Mouse (Mus musculus) hindbrain, embryonic 10.5 days (tissue): Measurements from ENCODE around the gene Kcnip2. TPM values are rescaled to one million over a fixed set of nuclear protein-coding genes. Genes with fewer than 3 reads are reported as not detected.

ENCODE experiments used
- DNase-seq: peaks from one replicate; pipeline ENCODE4 v3.0.0-alpha.2; 2017; ENCODE audit warnings: low spot score
- H3K27ac ChIP-seq: fragments of 300-500 bp; sonication (generic); 2 replicates; pipeline ENCODE4 v1.5.1; 2016; ENCODE audit warnings: mild to moderate bottlenecking, moderate library complexity
- H3K27me3 ChIP-seq: fragments of 300-500 bp; sonication (generic); 2 replicates; pipeline ENCODE4 v1.6.1; 2016; ENCODE audit warnings: mild to moderate bottlenecking; ENCODE audit not compliant: poor library complexity, insufficient read depth, severe bottlenecking
- H3K36me3 ChIP-seq: fragments of 300-500 bp; sonication (generic); 2 replicates; pipeline ENCODE4 v1.6.1; 2016; ENCODE audit warnings: mild to moderate bottlenecking, moderate library complexity
- H3K4me1 ChIP-seq: fragments of 300-500 bp; sonication (generic); replicated peaks from 2 replicates; pipeline ENCODE4 v1.6.1; 2016; ENCODE audit warnings: mild to moderate bottlenecking
- H3K4me3 ChIP-seq: fragments of 300-500 bp; sonication (generic); 2 replicates; pipeline ENCODE4 v1.5.1; 2016; ENCODE audit warnings: mild to moderate bottlenecking, moderate library complexity
- H3K9me3 ChIP-seq: fragments of 300-500 bp; sonication (generic); 2 replicates; pipeline ENCODE4 v1.6.1; 2016; ENCODE audit warnings: mild to moderate bottlenecking, moderate library complexity
- WGBS: fragments of 180-500 bp; shearing (Covaris S2); methylation state at CpG from one replicate; pipeline ENCODE4 v1.1.7; 2016; 5-methylcytosine and 5-hydroxymethylcytosine counted together
- polyA plus RNA-seq: library from polyadenylated mRNA; unstranded; fragments of >200 nt; fragmentation: Nextera tagmentation; extraction: Ambion mirVana; gene quantifications from 2 replicates; pipeline ENCODE4 v1.2.1, GENCODE M21; 2016

The Kcnip2 gene
- polyA plus RNA-seq: 0.71 and 0.77 TPM in 2 replicates

- H3K27ac ChIP-seq: peak within 1 kb of the TSS; percentile 73
- peak; percentile 53 for DNase-seq
- peaks cover 54% of the 10 kb centered on the region for H3K4me1 ChIP-seq
Observed at GRCm38 (mm10) chr19:45815831-45816405, at the start of gene Kcnip2. Kcnip2 (minus strand) TSS chr19:45816061.

GRCm38 (mm10) chr19:45855284-45855920 lies 39.5 kb upstream of the Kcnip2 start:
- H3K4me3 ChIP-seq: no peak overlapping the region
- no peaks in the 10 kb centered on the region for H3K27me3 ChIP-seq
- H3K36me3 ChIP-seq: no peaks in the 10 kb centered on the region
- no peaks in the 10 kb centered on the region for H3K4me1 ChIP-seq
- no peaks in the 10 kb centered on the region for H3K9me3 ChIP-seq
- DNase-seq: no peak
- no peak overlapping the region for H3K27ac ChIP-seq
- 83% methylated on average over 8 of the region's 8 CpGs for WGBS

More at GRCm38 (mm10) chr19:45815831-45816405, at the start of gene Kcnip2:
- WGBS: under 1% methylated on average over 29 of the region's 29 CpGs
- H3K4me3 ChIP-seq: peak within 1 kb of the TSS; percentile 61
- peaks cover 51% of the 10 kb centered on the region for H3K27me3 ChIP-seq
- H3K36me3 ChIP-seq: 0 out of 2 replicates have a peak, but pooled peaks cover 8% of the 10 kb centered on the region
- no peaks in the 10 kb centered on the region for H3K9me3 ChIP-seq

- Histone ChIP-seq H3K27me3 (no peaks in the 10 kb centered on the region), H3K9me3 (no peaks in the 10 kb centered on the region), H3K4me3 (no peak overlapping the region), H3K36me3 (no peaks in the 10 kb centered on the region), H3K4me1 (no peaks in the 10 kb centered on the region), H3K27ac (no peak overlapping the region)
- DNase-seq: no peak
- WGBS: 89% methylated on average over 7 of the region's 7 CpGs
Observed at GRCm38 (mm10) chr19:45854521-45854920, 38.7 kb upstream of the Kcnip2 start.

- peaks cover 19% of the 10 kb centered on the region for H3K4me1 ChIP-seq
- no peaks in the 10 kb centered on the region for H3K9me3 ChIP-seq
- H3K27ac ChIP-seq: no peak overlapping the region
- no peaks in the 10 kb centered on the region for H3K27me3 ChIP-seq
- H3K4me3 ChIP-seq: no peak overlapping the region
- no peaks in the 10 kb centered on the region for H3K36me3 ChIP-seq
- WGBS: 90% methylated on average over 4 of the region's 4 CpGs
- DNase-seq: no peak
Observed at GRCm38 (mm10) chr19:45847733-45848093, 31.9 kb upstream of the Kcnip2 start.

GRCm38 (mm10) chr19:45847016-45847732 lies 31.3 kb upstream of the Kcnip2 start:
- no peaks in the 10 kb centered on the region for H3K9me3 ChIP-seq
- no peak for DNase-seq
- H3K4me1 ChIP-seq: peaks cover 19% of the 10 kb centered on the region
- no peaks in the 10 kb centered on the region for H3K27me3 ChIP-seq
- H3K4me3 ChIP-seq: no peak overlapping the region
- no peak overlapping the region for H3K27ac ChIP-seq
- 96% methylated on average over 3 of the region's 3 CpGs for WGBS
- H3K36me3 ChIP-seq: no peaks in the 10 kb centered on the region

GRCm38 (mm10) chr19:45844209-45844608 lies 28.3 kb upstream of the Kcnip2 start:
- WGBS: 36% methylated on average over 3 of the region's 3 CpGs
- no peak for DNase-seq
- H3K9me3 ChIP-seq: no peaks in the 10 kb centered on the region
- no peak overlapping the region for H3K4me3 ChIP-seq
- peaks cover 19% of the 10 kb centered on the region for H3K4me1 ChIP-seq
- peak overlapping the region; percentile 40; the same call in 1 of the 2 replicates for H3K27ac ChIP-seq
- H3K36me3 ChIP-seq: no peaks in the 10 kb centered on the region
- H3K27me3 ChIP-seq: no peaks in the 10 kb centered on the region

GRCm38 (mm10) chr19:45843424-45843823 lies 27.6 kb upstream of the Kcnip2 start:
- no peak for DNase-seq
- Histone ChIP-seq H3K4me1 (peaks cover 19% of the 10 kb centered on the region), H3K27ac (no peak overlapping the region), H3K27me3 (no peaks in the 10 kb centered on the region), H3K9me3 (no peaks in the 10 kb centered on the region), H3K4me3 (no peak overlapping the region), H3K36me3 (no peaks in the 10 kb centered on the region)
- WGBS: 29% methylated on average over 10 of the region's 10 CpGs

- 87% methylated on average over 12 of the region's 12 CpGs for WGBS
- no peaks in the 10 kb centered on the region for H3K36me3 ChIP-seq
Observed at GRCm38 (mm10) chr19:45837050-45837994, 21.5 kb upstream of the Kcnip2 start.

GRCm38 (mm10) chr19:45835490-45835889 lies 19.6 kb upstream of the Kcnip2 start:
- no peak overlapping the region for H3K27ac ChIP-seq
- H3K4me1 ChIP-seq: no peaks in the 10 kb centered on the region
- H3K36me3 ChIP-seq: no peaks in the 10 kb centered on the region
- 86% methylated on average over 10 of the region's 10 CpGs for WGBS
- H3K9me3 ChIP-seq: no peaks in the 10 kb centered on the region
- no peak for DNase-seq
- no peak overlapping the region for H3K4me3 ChIP-seq
- H3K27me3 ChIP-seq: no peaks in the 10 kb centered on the region

More at GRCm38 (mm10) chr19:45837050-45837994, 21.5 kb upstream of the Kcnip2 start:
- no peak overlapping the region for H3K4me3 ChIP-seq
- peak overlapping the region; percentile 5; the same call in 1 of the 2 replicates for H3K27ac ChIP-seq
- no peaks in the 10 kb centered on the region for H3K9me3 ChIP-seq
- H3K4me1 ChIP-seq: no peaks in the 10 kb centered on the region
- DNase-seq: no peak
- no peaks in the 10 kb centered on the region for H3K27me3 ChIP-seq

GRCm38 (mm10) chr19:45833665-45834064 lies 17.8 kb upstream of the Kcnip2 start:
- no peak overlapping the region for H3K27ac ChIP-seq
- no peak overlapping the region for H3K4me3 ChIP-seq
- WGBS: 87% methylated on average over 10 of the region's 10 CpGs
- no peaks in the 10 kb centered on the region for H3K27me3 ChIP-seq
- H3K9me3 ChIP-seq: no peaks in the 10 kb centered on the region
- no peaks in the 10 kb centered on the region for H3K36me3 ChIP-seq
- H3K4me1 ChIP-seq: no peaks in the 10 kb centered on the region
- no peak for DNase-seq

GRCm38 (mm10) chr19:45830679-45831078 lies 14.8 kb upstream of the Kcnip2 start:
- no peak overlapping the region for H3K4me3 ChIP-seq
- WGBS: 61% methylated on average over 2 of the region's 2 CpGs
- no peak overlapping the region for H3K27ac ChIP-seq
- no peaks in the 10 kb centered on the region for H3K27me3 ChIP-seq
- H3K4me1 ChIP-seq: no peaks in the 10 kb centered on the region
- peaks cover 6% of the 10 kb centered on the region; the same call in 1 of the 2 replicates for H3K36me3 ChIP-seq
- H3K9me3 ChIP-seq: peaks cover 6% of the 10 kb centered on the region
- DNase-seq: no peak

- peaks cover 6% of the 10 kb centered on the region for H3K9me3 ChIP-seq
- no peak overlapping the region for H3K4me3 ChIP-seq
- no peaks in the 10 kb centered on the region for H3K27me3 ChIP-seq
- no peaks in the 10 kb centered on the region for H3K4me1 ChIP-seq
- no peak overlapping the region for H3K27ac ChIP-seq
- no peak for DNase-seq
- H3K36me3 ChIP-seq: peaks cover 6% of the 10 kb centered on the region; the same call in 1 of the 2 replicates
- 95% methylated on average over 3 of the region's 3 CpGs for WGBS
Observed at GRCm38 (mm10) chr19:45827736-45828135, 11.9 kb upstream of the Kcnip2 start.
